Comparison of ENCODE assay signal across 7 mouse cellular contexts in the genomic region with DNA sequence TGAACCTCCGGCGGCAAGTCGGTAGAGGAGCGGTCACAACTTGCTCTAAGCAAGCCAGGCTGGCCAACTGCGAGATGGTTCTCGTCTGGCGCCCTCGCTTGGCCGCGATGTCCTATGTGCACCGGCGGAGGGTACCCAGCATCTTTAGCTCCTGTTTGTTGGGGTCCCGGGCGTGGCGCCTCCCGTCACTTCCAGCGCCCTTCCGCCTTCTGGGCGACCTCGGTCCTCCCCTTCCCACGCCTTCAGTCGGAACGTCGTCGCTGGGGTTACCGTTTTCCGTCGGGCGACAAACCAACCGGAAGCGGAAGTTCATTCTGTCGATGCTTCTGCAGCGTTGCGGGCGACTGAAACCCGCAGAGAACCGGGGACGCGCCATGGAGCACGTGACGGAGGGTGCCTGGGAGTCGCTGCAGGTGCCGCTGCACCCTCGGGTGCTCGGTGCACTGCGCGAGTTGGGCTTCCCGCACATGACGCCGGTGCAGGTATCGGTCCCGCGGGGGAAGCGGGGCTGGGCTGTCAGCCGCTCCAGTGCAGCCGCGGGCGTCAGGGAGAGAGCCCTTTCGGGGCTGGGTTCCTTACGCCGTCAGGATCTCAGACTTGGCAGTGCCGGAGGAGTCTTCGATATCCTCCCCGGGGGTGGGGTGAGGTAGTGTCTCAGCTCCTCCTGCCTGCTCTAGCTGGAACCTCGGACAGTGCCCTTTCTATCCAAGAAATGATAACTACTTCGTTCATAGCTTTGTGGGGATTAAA. TPM values are rescaled to one million over a fixed set of nuclear protein-coding genes. Genes with fewer than 3 reads are reported as not detected.
A peak's percentile ranks its signal among the peaks of the same experiment; 100 is the strongest.
DNase-seq lines count a peak whose midpoint lies in the region; ATAC-seq lines count a peak whose summit lies in the region.

Gene Ddx55 (plus strand): TSS at position 307 of the 750 bp plus-strand sequence.

- peak; percentile 85 for ATAC-seq in intestine, embryonic 14.5 days (replicated peaks; ENCODE audit: low FRiP score, low TSS enrichment, low read depth)
- peak; percentile 85 for ATAC-seq in midbrain, embryonic 11.5 days (ENCODE audit: low FRiP score)

- H3K4me2 ChIP-seq in intestine, embryonic 14.5 days (ENCODE audit: low read length): peak within 1 kb of the TSS; percentile 77
- peak within 1 kb of the TSS; percentile 80 for H3K4me2 ChIP-seq in midbrain, embryonic 11.5 days

- intact Hi-C loops in left cerebral cortex, postnatal 36 days (cut with DNase I): no loop called here

- H3K4me1 ChIP-seq in intestine, embryonic 14.5 days (replicated peaks; ENCODE audit: control insufficient read depth, insufficient read depth, low read length): peaks cover 9% of the 10 kb centered on the region; the same call in 1 of the 2 replicates
- H3K4me1 ChIP-seq in midbrain, embryonic 11.5 days (ENCODE audit: control insufficient read depth, insufficient read depth, low read length): peaks cover 5% of the 10 kb centered on the region; the same call in 1 of the 2 replicates

- peaks cover 42% of the 10 kb centered on the region for H3K36me3 ChIP-seq in intestine, embryonic 14.5 days (ENCODE audit: control insufficient read depth, insufficient read depth, low read length)
- H3K36me3 ChIP-seq in midbrain, embryonic 11.5 days (ENCODE audit: control insufficient read depth, insufficient read depth, low read length): peaks cover 17% of the 10 kb centered on the region; the same call in 1 of the 2 replicates

- no peaks in the 10 kb centered on the region for H3K9me3 ChIP-seq in intestine, embryonic 14.5 days (ENCODE audit: control insufficient read depth, low read length)
- no peaks in the 10 kb centered on the region for H3K9me3 ChIP-seq in midbrain, embryonic 11.5 days (ENCODE audit: control insufficient read depth, low read length)

- H3K4me3 ChIP-seq in intestine, embryonic 14.5 days (ENCODE audit: low read depth, low read length): peak within 1 kb of the TSS; percentile 67
- H3K4me3 ChIP-seq in midbrain, embryonic 11.5 days (ENCODE audit: low read depth, low read length): peak within 1 kb of the TSS; percentile 89

- DNase-seq in adrenal gland, adult 18-20 months (ENCODE audit: low spot score in 2 of 2): peak; percentile 82 to 83
- DNase-seq in embryo, embryonic 10.5 days (ENCODE audit: low spot score): peak; percentile 97
- DNase-seq in gastrocnemius, postnatal 25 days: peak; percentile 88
- DNase-seq in intestine, embryonic 14.5 days (ENCODE audit: low spot score): peak; percentile 94
- peak; percentile 90 to 92 for DNase-seq in left cerebral cortex, postnatal 36 days (ENCODE audit: low spot score in 2 of 2)
- peak; percentile 98 for DNase-seq in midbrain, embryonic 11.5 days (ENCODE audit: low spot score, missing footprints)
- peak; percentile 82 for DNase-seq in skeletal muscle tissue, adult 2 months (ENCODE audit: low read depth, low spot score)

- WGBS in intestine, embryonic 14.5 days: under 1% methylated on average over 66 of the region's 66 CpGs
- WGBS in midbrain, embryonic 11.5 days: under 1% methylated on average over 65 of the region's 66 CpGs

- no peaks in the 10 kb centered on the region for H3K27me3 ChIP-seq in intestine, embryonic 14.5 days (replicated peaks; ENCODE audit: control insufficient read depth, insufficient read depth, low read length)
- no peaks in the 10 kb centered on the region for H3K27me3 ChIP-seq in midbrain, embryonic 11.5 days (ENCODE audit: control insufficient read depth, insufficient read depth, low read length)

- H3K9ac ChIP-seq in intestine, embryonic 14.5 days (ENCODE audit: low read length): peak within 1 kb of the TSS; percentile 64
- peak within 1 kb of the TSS; percentile 78 for H3K9ac ChIP-seq in midbrain, embryonic 11.5 days (ENCODE audit: low read length)

- H3K27ac ChIP-seq in intestine, embryonic 14.5 days (ENCODE audit: low read depth): peak within 1 kb of the TSS; percentile 72
- peak within 1 kb of the TSS; percentile 67 for H3K27ac ChIP-seq in midbrain, embryonic 11.5 days (ENCODE audit: low read depth, low read length)

RNA-seq across cellular contexts. Expression of gene Ddx55, which starts in this region (rescaled TPM):
- 10 to 100 TPM; 13.2 to 15.3 TPM for total RNA-seq in adrenal gland, adult 18-20 months (2021)
- total RNA-seq in gastrocnemius, postnatal 25 days (2021): 1 to 10 TPM; 4.3 to 4.8 TPM
- 15.2 and 16.1 TPM in 2 replicates for polyA plus RNA-seq in intestine, embryonic 14.5 days (2014; fragmentation: Nextera tagmentation; extraction: Ambion mirVana)
- 10 to 100 TPM; 23.9 to 31.0 TPM for total RNA-seq in left cerebral cortex, postnatal 36 days (2021)
- 13.2 and 15.0 TPM in 2 replicates for polyA plus RNA-seq in midbrain, embryonic 11.5 days (2014; fragmentation: Nextera tagmentation; extraction: Ambion mirVana)

Comparison
In these comparisons a context has a peak if more than half of its experiments do, and no peak if none do; other contexts are left out.
1. Peak in every context shown above with its lines: DNase-seq, ATAC-seq, H3K4me3 ChIP-seq and H3K27ac ChIP-seq.